Mouse (Mus musculus) frontal cortex, postnatal 14 days (tissue): ENCODE measurements around the gene Cdk5rap3.

Experiments
- DNase-seq, 2 experiments: peaks; one replicate each; pipeline ENCODE4 v3.0.0; 2022; ENCODE audit warnings: low spot score in 2 of 2

Gene Cdk5rap3

GRCm38 (mm10) chr11:96916044-96916884, at the start of gene Cdk5rap3:
Cdk5rap3 (minus strand) TSS chr11:96916496.
- peak; percentile 99 to 100 for DNase-seq

GRCm38 (mm10) chr11:96963580-96963979, 47.3 kb upstream of the Cdk5rap3 start:
- DNase-seq = peak; percentile 71 to 85

- no peak for DNase-seq
Measured at GRCm38 (mm10) chr11:96957061-96957805, 40.9 kb upstream of the Cdk5rap3 start.

DNA sequence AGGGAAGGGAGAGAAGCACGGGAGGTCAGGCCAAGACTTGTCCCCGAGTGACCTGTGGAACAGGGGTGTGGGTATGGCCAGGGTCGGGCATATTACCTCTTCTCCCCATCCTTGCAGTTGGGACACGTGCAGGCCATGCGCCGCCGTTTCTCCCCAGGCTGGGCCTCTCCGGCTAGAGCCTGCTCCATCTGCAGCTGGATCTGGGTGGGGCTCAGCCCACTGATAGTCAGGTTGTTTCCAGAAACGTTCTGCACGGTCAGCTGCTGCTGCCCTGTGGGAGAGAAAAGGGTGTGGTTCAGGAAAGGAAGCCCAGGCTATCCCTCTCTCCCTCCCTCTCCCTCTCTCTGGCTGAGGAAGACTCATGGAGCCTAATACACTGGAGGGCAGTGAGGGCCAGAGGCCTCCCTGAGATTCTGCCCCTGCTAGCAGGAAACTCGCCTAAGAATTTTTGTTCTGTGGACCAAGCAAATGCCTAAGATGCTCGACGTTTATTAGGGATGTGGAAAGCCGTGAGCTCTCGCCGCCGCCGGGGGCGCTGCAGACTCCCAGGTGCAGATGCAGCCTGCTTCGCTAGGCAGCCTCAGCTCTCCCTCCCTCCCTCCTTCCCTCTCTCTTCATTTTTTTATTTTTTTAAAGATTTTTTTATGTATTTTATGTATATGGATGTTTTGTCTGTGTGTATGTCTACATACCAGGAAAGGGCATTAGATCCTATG, 39.9 kb upstream of the Cdk5rap3 start:
- DNase-seq = no peak

- no peak for DNase-seq
Measured at GRCm38 (mm10) chr11:96955094-96955493, 38.8 kb upstream of the Cdk5rap3 start.

GRCm38 (mm10) chr11:96952896-96953295, 36.6 kb upstream of the Cdk5rap3 start:
- no peak for DNase-seq

GRCm38 (mm10) chr11:96952426-96952825, 36.1 kb upstream of the Cdk5rap3 start:
- DNase-seq = no peak

DNA sequence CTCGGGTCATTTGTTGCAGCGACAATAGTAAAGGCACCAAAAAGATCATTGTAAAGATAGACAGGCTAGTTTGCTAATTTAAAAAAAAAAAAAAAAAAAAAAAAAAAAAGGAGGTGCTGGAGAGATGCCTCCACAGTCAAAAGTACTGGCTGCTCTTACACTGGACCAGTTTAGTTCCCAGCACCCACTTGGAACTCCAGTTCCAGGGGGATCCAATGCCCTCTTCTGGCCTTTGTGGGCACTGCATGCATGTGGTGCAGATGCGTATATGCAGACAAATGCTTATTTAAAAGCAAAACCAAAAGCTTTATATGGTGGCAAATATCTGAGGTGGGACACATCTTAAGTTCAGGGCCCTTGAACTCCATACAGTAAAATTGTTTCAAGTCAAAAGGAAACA, 34.5 kb upstream of the Cdk5rap3 start:
- no peak for DNase-seq

- DNase-seq = no peak
Measured at GRCm38 (mm10) chr11:96947849-96948248, 31.6 kb upstream of the Cdk5rap3 start.

GRCm38 (mm10) chr11:96946498-96946897, 30.2 kb upstream of the Cdk5rap3 start:
- DNase-seq = no peak

- DNase-seq = no peak
Measured at GRCm38 (mm10) chr11:96944844-96945580, 28.7 kb upstream of the Cdk5rap3 start.

- DNase-seq = peak; percentile 85 to 94
Measured at GRCm38 (mm10) chr11:96943746-96944304, 27.5 kb upstream of the Cdk5rap3 start, which contains the start of gene Pnpo. Pnpo (minus strand) TSS chr11:96943986.

GRCm38 (mm10) chr11:96941989-96942590, 25.8 kb upstream of the Cdk5rap3 start:
- no peak for DNase-seq

DNA sequence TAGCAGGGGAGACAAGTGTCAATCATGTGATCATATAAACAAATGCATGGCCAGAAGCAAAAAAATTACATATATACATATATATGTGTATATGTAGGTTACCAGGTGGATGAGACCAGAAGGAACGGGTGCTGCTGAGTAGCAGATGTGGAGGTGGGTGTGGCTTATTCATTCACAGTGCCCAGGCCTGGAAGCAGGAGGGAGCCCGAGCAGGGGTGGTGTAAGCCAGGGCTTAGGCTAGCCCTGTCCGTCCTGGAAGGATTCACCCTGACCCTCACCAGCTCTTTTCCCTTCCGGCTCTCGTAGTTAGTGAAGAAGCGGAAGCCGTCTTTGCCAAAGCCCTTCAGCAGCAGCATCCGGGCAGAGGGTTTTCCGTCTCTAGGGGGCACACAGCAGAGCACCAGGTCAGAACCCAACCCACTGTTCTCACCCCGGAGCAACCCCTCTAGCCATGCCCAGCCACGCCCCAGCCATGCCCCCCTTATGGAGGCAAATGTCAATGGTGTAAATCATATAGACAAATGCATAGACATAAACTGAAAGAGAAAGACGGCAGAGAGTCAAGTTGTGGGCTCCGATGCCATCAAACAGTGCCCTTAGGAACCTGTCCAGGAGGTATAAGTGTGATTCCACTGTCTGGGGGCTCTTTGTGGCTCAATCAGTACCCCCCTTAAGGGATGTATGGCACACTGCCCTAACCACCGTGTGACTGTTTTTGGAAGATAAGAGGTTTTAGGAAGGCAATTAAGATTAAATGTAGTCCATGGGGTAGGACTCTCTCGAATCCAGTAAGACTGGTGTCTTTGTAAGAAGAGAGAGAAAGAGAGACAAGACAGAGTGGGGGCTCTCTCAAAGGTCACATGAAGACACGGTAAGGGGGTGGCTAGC, 24.5 kb upstream of the Cdk5rap3 start:
- DNase-seq = no peak

DNA sequence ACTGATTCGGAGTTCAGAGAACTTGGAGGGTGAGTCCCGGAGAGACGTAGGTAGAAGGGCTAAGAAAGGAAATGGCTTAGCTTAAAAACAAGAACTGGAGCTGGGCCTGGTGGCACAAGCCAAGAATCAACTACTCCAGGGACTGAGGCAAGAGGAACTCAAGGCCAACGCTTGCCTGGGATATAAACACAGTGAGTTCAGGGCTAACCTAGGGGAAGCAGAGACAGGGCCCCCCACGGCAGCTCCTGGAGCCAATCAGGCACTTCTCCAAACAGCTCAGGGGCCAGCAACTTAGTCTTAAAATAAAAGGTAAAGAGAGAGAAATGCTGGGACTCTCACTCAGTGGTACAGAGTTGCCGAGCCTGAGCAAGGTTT, 22.1 kb upstream of the Cdk5rap3 start:
- DNase-seq = no peak

GRCm38 (mm10) chr11:96937549-96938425, 21.5 kb upstream of the Cdk5rap3 start:
- no peak for DNase-seq

GRCm38 (mm10) chr11:96935872-96936650, 19.8 kb upstream of the Cdk5rap3 start:
- DNase-seq = no peak

DNA sequence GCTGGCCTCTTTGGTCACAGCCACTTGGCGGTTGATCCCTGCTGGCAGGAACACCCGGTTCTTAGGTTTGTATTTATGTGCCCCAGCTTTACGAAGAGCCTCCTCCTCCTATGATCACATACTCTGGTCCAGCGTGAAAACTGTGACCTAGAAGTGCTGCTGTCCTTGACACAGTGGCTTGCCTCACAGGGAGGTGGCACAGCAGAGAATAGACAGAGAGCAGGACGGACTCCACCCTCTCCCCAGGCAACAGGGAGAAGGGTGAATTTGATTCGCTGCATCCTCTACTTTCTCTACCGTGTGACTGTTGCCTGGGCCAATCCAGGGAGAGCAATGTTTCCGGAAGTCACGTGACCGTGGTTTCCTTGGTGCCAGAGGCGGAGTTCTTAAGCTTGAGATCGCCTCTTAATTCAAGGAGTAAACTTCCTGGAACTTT, 18.6 kb upstream of the Cdk5rap3 start:
- peak in 1 of 2 experiments; percentile 39 for DNase-seq
